Mouse (Mus musculus) embryonic facial prominence, embryonic 14.5 days (tissue): Measurements from ENCODE around the gene Rab25. TPM values are rescaled to one million over a fixed set of nuclear protein-coding genes. Genes with fewer than 3 reads are reported as not detected.

Source experiments
- ATAC-seq: fragments of 200-750 bp; cut with Nextera tagmentation; 2 replicates; pipeline ENCODE4 v1.8.0; 2017; ENCODE audit warnings: low read depth, moderate number of reproducible peaks, moderate TSS enrichment
- DNase-seq: peaks from one replicate; pipeline ENCODE4 v3.0.0-alpha.2; 2015; ENCODE audit warnings: low spot score
- H3K27ac ChIP-seq: fragments of 300-500 bp; sonication (generic); replicated peaks from 2 replicates; pipeline ENCODE4 v1.5.1; 2014; ENCODE audit warnings: low read depth, mild to moderate bottlenecking, low read length, moderate library complexity
- H3K27me3 ChIP-seq: fragments of 300-500 bp; sonication (generic); replicated peaks from 2 replicates; pipeline ENCODE4 v1.6.1; 2014; ENCODE audit warnings: low read length; ENCODE audit not compliant: control insufficient read depth, insufficient read depth
- H3K36me3 ChIP-seq: fragments of 300-500 bp; sonication (generic); 2 replicates; pipeline ENCODE4 v1.6.1; 2014; ENCODE audit warnings: low read length, mixed read lengths; ENCODE audit not compliant: control insufficient read depth, insufficient read depth
- H3K4me1 ChIP-seq: fragments of 300-500 bp; sonication (generic); 2 replicates; pipeline ENCODE4 v1.6.1; 2014; ENCODE audit warnings: antibody characterized with exemption, low read length; ENCODE audit not compliant: control insufficient read depth, insufficient read depth
- H3K4me2 ChIP-seq: fragments of 300-500 bp; sonication (generic); 2 replicates; pipeline ENCODE4 v1.6.1; 2014; ENCODE audit warnings: low read depth, mild to moderate bottlenecking, low read length, moderate library complexity, mixed read lengths
- H3K4me3 ChIP-seq: fragments of 300-500 bp; sonication (generic); 2 replicates; pipeline ENCODE4 v1.5.1; 2014; ENCODE audit warnings: low read depth, mild to moderate bottlenecking, low read length
- H3K9ac ChIP-seq: fragments of 300-500 bp; sonication (generic); 2 replicates; pipeline ENCODE4 v1.6.1; 2014; ENCODE audit warnings: low read depth, mild to moderate bottlenecking, low read length, moderate library complexity, mixed read lengths
- H3K9me3 ChIP-seq: fragments of 300-500 bp; sonication (generic); 2 replicates; pipeline ENCODE4 v1.6.1; 2016; ENCODE audit warnings: low read length; ENCODE audit not compliant: control insufficient read depth
- WGBS: fragments of 180-500 bp; shearing (Covaris S2); extraction: QIAGEN DNeasy Blood & Tissue Kit; methylation state at CpG from one replicate; pipeline ENCODE4 v1.1.7; 2014; 5-methylcytosine and 5-hydroxymethylcytosine counted together
- polyA plus RNA-seq: library from polyadenylated mRNA; unstranded; fragments of >200 nt; fragmentation: Nextera tagmentation; extraction: Ambion mirVana; gene quantifications from 2 replicates; pipeline ENCODE4 v1.2.1, GENCODE M21; 2014

Gene Rab25
- polyA plus RNA-seq, 1 experiment from 2014 or later = 38.0 TPM

GRCm38 (mm10) chr3:88533706-88534105, 14.4 kb downstream of the Rab25 start:
- no peak for ATAC-seq
- Histone ChIP-seq H3K27ac (peak overlapping the region; percentile 98), H3K9ac (peak overlapping the region; percentile 98), H3K4me3 (peak overlapping the region; percentile 78), H3K27me3 (no peaks in the 10 kb centered on the region), H3K9me3 (no peaks in the 10 kb centered on the region), H3K4me2 (peak overlapping the region; percentile 74), H3K4me1 (peaks cover 53% of the 10 kb centered on the region), H3K36me3 (peaks cover 39% of the 10 kb centered on the region)
- DNase-seq = peak; percentile 54
- WGBS = 0% methylated on average over 2 of the region's 5 CpGs

GRCm38 (mm10) chr3:88532689-88533511, 15.2 kb downstream of the Rab25 start:
- Histone ChIP-seq H3K36me3 (peaks cover 31% of the 10 kb centered on the region), H3K27ac (peak overlapping the region; percentile 98), H3K4me1 (peaks cover 48% of the 10 kb centered on the region), H3K9ac (peak overlapping the region; percentile 98), H3K9me3 (no peaks in the 10 kb centered on the region), H3K27me3 (no peaks in the 10 kb centered on the region), H3K4me2 (peak overlapping the region; percentile 74), H3K4me3 (peak overlapping the region; percentile 78)
- 0% methylated on average over 23 of the region's 40 CpGs for WGBS
- ATAC-seq (peak; percentile 9; the same call in 1 of the 2 replicates), DNase-seq (peak; percentile 80)

GRCm38 (mm10) chr3:88532299-88532674, 15.8 kb downstream of the Rab25 start, which contains the start of gene Mex3a:
TSS of gene Mex3a (plus strand) at chr3:88532395.
- DNase-seq (no peak), ATAC-seq (no peak)
- peaks cover 48% of the 10 kb centered on the region for H3K4me1 ChIP-seq
- no peaks in the 10 kb centered on the region for H3K27me3 ChIP-seq
- peaks cover 25% of the 10 kb centered on the region for H3K36me3 ChIP-seq
- H3K27ac ChIP-seq = peak within 1 kb of the TSS; percentile 98
- peak within 1 kb of the TSS; percentile 74 for H3K4me2 ChIP-seq
- WGBS = 0% methylated on average over 10 of the region's 31 CpGs
- H3K9ac ChIP-seq = peak within 1 kb of the TSS; percentile 98
- no peaks in the 10 kb centered on the region for H3K9me3 ChIP-seq
- peak within 1 kb of the TSS; percentile 78 for H3K4me3 ChIP-seq

GRCm38 (mm10) chr3:88531348-88532298, 16.5 kb downstream of the Rab25 start:
- no peaks in the 10 kb centered on the region for H3K9me3 ChIP-seq
- H3K27me3 ChIP-seq = no peaks in the 10 kb centered on the region
- H3K4me2 ChIP-seq = peak overlapping the region; percentile 74
- peak overlapping the region; percentile 78 for H3K4me3 ChIP-seq
- ATAC-seq (peak; percentile 88), DNase-seq (peak; percentile 95)
- peaks cover 42% of the 10 kb centered on the region for H3K4me1 ChIP-seq
- WGBS = under 1% methylated on average over 35 of the region's 63 CpGs
- peak overlapping the region; percentile 98 for H3K27ac ChIP-seq
- peaks cover 18% of the 10 kb centered on the region for H3K36me3 ChIP-seq
- peak overlapping the region; percentile 98 for H3K9ac ChIP-seq

- no peaks in the 10 kb centered on the region for H3K27me3 ChIP-seq
- peak overlapping the region; percentile 74 for H3K4me2 ChIP-seq
- peaks cover 32% of the 10 kb centered on the region for H3K4me1 ChIP-seq
- DNase-seq (peak; percentile 70), ATAC-seq (no peak)
- peaks cover 7% of the 10 kb centered on the region; the same call in 1 of the 2 replicates for H3K36me3 ChIP-seq
- H3K9me3 ChIP-seq = no peaks in the 10 kb centered on the region
- H3K9ac ChIP-seq = peak overlapping the region; percentile 98
- H3K4me3 ChIP-seq = peak overlapping the region; percentile 78
- H3K27ac ChIP-seq = peak overlapping the region; percentile 98
- WGBS = 6% methylated on average over 11 of the region's 11 CpGs
These were observed 17.8 kb downstream of the Rab25 start for GRCm38 (mm10) chr3:88530082-88530864.

- ATAC-seq = no peak
- Histone ChIP-seq H3K4me3 (peak overlapping the region; percentile 78), H3K27me3 (no peaks in the 10 kb centered on the region), H3K36me3 (peaks cover 12% of the 10 kb centered on the region), H3K4me1 (peaks cover 23% of the 10 kb centered on the region), H3K4me2 (peak overlapping the region; percentile 74), H3K27ac (peak overlapping the region; percentile 98), H3K9me3 (no peaks in the 10 kb centered on the region), H3K9ac (peak overlapping the region; percentile 98)
- DNase-seq = no peak
- 24% methylated on average over 7 of the region's 7 CpGs for WGBS
These were observed 18.7 kb downstream of the Rab25 start for GRCm38 (mm10) chr3:88529204-88530000.

GRCm38 (mm10) chr3:88528646-88529045, 19.5 kb downstream of the Rab25 start:
- Histone ChIP-seq H3K4me3 (no peak overlapping the region), H3K36me3 (peaks cover 17% of the 10 kb centered on the region), H3K4me2 (peak overlapping the region; percentile 74), H3K4me1 (peaks cover 19% of the 10 kb centered on the region), H3K9me3 (no peaks in the 10 kb centered on the region), H3K27ac (no peak overlapping the region), H3K27me3 (no peaks in the 10 kb centered on the region), H3K9ac (no peak overlapping the region)
- DNase-seq = no peak
- ATAC-seq = no peak
- 76% methylated on average over 11 of the region's 11 CpGs for WGBS
